Comparison of ENCODE assay signal across 18 mouse cellular contexts in genomic region chr4:138137336-138137735, GRCm38 (mm10).
"Had no signal": no experiment of that assay in that cellular context is flagged by ENCODE, and none has a peak within 500 bp of the region (broad histone marks: within the 10 kb centered on the region; RNA-seq: fewer than 3 reads in every experiment).

No protein-coding gene starts in this region.

- H3K36me3 ChIP-seq: stomach, embryonic 15.5 days had no signal

- DNase-seq: kidney, adult 2 months; kidney, postnatal 10 days; kidney, postnatal 36 days; layer of hippocampus, postnatal 36 days; liver, embryonic 13.5 days; lung, adult 2 months; lung, postnatal 14 days; lung, postnatal 4 days; retina, postnatal 1 day; right cerebral cortex, postnatal 25 days; spleen, adult 18-20 months; thymus, adult 2 months; thymus, postnatal 14 days; thymus, postnatal 4 days had no signal

- H3K9me3 ChIP-seq: liver, embryonic 13.5 days; neural tube, embryonic 12.5 days; stomach, embryonic 15.5 days had no signal

- H3K27ac ChIP-seq: left cerebral cortex, adult 2 months; liver, embryonic 13.5 days; stomach, embryonic 15.5 days had no signal

- H3K9ac ChIP-seq: liver, embryonic 13.5 days; neural tube, embryonic 12.5 days; stomach, embryonic 15.5 days had no signal

- H3K4me2 ChIP-seq: liver, embryonic 13.5 days; neural tube, embryonic 12.5 days; stomach, embryonic 15.5 days had no signal

- ATAC-seq: intestine, postnatal 0 days had no signal

- H3K4me1 ChIP-seq: liver, embryonic 13.5 days had no signal

- H3K4me3 ChIP-seq: left cerebral cortex, adult 2 months; liver, embryonic 13.5 days; neural tube, embryonic 12.5 days; stomach, embryonic 15.5 days had no signal

- H3K27me3 ChIP-seq: liver, embryonic 13.5 days; neural tube, embryonic 12.5 days; stomach, embryonic 15.5 days had no signal
